Mouse (Mus musculus) CH12F3 (cell line): Measurements from ENCODE around the gene Sla2.
"Not testable (repeated sequence)": the region's sequence is repeated elsewhere in the genome, so short reads cannot be mapped to it uniquely, and the experiment has no call there.

Experiments used
- in situ Hi-C: fragments of 300-500 bp; cut with MboI; formaldehyde crosslinking; loops from 2 replicates; pipeline ENCODE4 v1.14.3; 2020; ENCODE audit warnings: low sequenced_read_pairs

Sla2 gene

DNA sequence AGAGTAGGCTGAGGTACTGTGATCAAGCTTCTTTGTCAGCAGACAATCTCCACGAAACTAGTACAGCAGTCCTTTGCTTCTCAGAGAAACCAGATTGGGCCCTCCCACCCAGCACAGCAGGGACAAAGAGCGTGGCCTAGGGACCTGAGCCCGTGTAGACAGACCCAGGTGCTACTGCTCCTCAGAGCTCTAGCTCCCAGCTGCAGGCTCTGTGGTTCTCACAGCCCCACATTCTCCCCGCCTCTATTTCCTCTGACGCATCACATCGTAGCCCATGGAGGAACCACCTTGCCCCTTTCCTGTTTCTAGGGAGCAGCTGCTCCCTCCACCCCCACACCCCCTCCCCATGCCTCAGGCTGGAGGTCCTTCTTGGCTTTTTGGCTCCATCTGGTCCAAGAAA lies at the start of gene Sla2:
TSS of gene Sla2 (minus strand) at position 176 of the 400 bp plus-strand sequence.
- in situ Hi-C loops, result no loop called here

DNA sequence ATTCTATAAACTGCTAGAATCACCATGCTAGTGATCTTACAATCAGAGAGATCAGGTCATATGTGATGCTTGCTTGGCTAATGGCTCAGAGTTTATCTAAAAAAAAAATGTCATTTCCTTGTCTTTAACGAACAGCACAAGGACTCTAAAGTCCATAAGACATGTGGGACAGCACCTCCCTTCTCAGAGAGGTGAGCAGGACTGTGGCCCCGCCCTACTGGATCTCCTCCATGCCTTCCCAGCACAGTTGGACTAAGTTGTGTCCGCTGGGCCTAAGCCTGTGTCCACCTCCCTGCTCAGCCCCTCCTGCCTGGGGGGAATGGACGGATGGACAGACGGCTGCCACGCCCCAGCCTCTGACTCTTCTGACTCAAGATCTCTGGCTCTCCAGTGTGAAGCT lies 48.0 kb upstream of the Sla2 start:
- in situ Hi-C loops, result no loop called here

DNA sequence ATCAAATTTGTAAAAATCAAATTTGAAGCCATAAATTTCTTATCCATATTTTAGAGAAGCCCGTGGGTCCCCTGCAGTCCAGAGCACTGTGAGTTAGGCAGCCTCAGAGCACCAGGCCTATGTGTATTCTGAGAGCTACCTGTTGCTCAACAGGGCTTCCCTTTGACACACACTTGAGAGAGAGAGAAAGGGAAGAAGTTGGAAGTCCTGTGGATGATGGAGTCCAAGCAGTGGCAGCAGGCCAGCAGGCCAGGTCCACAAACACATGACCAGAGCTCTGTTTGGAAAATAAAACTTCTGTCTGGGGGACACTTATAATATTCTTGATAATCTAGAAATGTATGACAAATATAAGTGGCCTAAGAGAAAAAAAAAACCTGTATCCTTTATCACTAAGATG lies 46.4 kb upstream of the Sla2 start:
- in situ Hi-C loops, result no loop called here

DNA sequence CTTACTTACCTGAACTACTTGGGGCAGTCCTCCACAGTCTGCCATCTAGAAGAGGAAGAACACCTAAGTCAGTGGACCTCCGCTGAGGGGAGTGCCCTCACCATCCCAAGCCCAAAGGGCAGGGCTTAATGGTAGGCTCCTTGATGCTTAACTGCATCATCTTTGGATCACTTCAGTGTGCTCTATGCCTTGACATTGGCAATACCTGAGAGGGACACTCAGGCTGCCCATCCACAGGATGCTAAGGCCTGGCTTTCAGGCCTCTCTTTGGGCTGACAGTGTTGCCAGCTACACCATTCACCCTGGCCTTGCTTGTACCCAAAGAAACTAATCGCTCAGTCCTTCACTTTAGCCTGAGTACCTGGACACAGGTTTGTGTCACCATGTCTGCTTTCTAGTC lies 44.4 kb upstream of the Sla2 start:
- in situ Hi-C loops, result no loop called here

DNA sequence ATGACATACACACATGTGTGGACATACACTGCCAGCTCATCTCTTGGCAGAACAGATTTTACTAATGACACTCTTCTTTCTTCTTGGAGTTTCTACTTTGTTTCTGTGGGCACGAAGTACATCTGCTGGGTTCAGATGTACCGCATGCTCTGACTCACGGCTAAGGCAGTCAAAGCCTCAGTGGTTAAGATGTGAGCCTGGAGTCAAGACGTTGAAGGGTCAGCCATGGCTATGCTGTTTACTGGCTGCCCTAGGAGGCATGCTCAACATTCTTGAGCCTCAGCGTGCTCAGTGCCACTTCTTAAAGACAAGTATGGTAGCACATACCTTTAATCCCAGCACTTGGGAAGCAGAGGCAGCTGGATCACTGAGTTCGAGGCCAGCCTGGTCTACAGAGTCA lies 43.6 kb upstream of the Sla2 start:
- in situ Hi-C loops, result no loop called here

DNA sequence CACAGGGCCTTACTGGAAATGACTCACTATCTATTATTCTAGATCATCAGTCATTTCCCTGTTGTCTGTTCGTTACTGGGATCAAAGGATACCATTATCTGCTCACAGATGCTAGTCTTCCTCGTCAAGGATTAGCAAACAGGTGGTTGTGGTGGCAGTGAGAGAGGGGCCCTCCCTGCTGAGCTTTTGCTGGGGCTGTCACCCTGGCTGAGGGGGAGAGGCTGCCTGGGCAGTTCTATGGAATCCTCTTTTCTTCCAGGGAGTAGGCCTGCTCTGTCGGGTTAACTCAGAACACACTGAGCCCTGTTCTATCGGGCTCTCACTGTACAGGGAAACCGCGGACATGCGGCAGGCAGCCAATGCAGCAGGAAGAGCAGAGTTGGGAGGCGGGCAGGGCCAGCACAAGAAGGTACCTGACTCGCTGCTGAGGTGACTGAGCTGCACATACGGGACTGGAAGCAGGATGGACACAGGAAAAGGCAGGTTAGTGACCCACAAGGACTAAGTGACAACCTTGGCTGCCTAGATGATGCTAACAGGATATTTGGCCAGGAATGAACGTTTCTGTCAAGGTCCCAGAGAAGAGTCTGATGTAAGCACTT lies 42.6 kb upstream of the Sla2 start:
- in situ Hi-C loops, result no loop called here

DNA sequence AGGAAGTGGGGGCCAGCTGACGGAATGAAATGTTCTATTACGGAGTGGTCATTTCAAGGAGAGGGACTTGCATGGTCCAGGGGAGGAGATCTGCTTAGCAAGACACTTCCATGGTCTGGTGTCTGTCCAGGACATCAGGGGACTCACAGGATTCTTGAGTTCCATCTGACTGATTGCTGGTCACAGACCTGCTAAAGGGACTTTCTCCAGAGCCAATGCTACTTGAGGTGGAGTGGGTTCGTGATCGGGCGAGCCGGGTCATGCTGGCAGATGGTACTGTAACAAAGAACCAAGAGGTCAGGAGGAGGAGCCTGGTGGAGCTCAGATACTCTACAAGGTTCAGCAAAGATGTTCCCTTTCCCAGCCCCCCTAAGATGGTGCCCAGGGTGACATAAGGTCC lies 41.6 kb upstream of the Sla2 start:
- in situ Hi-C loops, result no loop called here

DNA sequence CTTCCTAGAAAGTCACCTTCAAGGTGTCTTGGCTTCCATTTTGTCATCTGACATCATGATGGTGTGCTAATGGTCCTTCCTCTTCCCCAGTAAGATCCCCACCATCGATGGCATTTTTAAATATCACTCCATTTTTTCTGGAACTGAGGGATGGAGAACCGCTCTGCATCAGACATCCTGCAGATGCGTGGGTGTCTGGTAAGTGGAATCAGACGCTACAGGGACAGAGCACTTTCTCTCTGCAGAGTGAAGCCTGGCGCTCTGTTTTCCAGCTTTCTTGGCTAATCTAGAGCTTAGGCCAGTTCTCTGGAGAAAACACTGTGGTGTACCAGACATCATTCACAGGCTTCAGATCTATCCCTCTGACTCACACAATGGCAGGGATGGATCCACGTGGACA lies 40.7 kb upstream of the Sla2 start:
- in situ Hi-C loops, result no loop called here

DNA sequence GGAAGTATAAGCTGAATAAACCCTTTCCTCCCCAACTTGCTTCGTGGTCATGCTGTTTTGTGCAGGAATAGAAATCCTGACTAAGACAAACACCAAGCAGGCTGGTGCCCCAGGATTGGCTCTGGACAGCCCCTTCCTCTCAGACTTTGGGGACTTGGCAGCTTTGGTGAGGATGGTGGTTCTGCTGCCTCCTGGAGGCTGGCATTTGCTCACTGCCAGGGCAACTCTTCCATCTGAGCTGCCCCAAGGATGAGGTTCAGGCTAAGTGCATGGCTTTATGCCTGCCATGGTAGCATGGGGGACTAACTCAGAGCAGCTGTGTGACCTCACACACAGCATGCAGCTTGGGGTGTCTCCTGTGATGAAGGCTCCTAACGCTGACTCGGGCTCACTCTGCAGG lies 38.6 kb upstream of the Sla2 start:
- in situ Hi-C loops, result not testable (repeated sequence)

DNA sequence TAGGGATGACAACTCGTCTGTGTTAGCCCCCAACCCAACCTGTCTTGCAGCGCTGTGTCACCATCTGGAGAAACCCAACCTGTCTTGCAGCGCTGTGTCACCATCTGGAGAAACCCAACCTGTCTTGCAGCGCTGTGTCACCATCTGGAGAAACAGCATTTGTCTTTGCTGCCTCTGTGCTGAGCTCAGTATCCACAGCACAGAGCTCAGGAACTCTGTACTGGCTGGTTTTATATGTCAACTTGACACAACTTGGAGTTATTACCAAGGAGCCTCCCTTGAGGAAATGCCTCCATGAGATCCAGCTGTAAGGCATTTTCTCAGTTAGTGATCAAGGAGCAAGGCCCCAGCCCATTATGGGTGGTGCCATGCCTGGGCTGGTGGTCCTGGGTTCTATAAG lies 38.1 kb upstream of the Sla2 start:
- in situ Hi-C loops, result not testable (repeated sequence)

DNA sequence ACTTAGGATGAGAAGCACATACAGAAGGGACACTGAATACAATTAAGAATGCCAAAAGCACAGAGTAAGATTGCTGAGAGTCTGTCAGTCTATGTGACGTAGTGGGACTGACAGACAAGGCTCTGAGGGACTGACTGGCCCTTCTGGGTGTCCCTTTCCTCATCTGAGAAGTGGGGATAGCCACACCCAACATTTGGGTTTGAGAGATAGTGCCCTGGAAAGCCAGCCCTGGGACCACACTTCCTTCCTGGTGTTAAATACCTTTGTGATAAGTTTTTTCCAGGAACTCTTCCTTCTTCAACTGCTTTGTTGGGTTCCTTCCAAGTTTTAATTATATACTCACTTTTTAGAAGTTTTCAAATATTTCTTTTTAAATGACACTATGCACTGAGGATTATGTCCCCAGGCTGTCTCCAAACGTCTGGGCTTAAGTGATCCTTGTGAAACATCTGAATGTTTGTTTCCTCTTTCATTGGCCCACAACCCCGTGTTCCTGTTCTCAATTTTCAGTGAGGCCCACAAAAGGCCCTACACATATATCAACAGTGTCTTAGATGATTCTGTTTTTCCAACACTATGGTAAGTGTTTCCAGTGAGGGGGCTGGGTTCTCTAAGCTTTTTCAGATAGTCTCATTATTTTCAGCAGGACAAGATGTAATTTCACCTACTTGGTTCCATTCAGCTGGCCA lies 37.4 kb upstream of the Sla2 start:
- in situ Hi-C loops, result no loop called here

DNA sequence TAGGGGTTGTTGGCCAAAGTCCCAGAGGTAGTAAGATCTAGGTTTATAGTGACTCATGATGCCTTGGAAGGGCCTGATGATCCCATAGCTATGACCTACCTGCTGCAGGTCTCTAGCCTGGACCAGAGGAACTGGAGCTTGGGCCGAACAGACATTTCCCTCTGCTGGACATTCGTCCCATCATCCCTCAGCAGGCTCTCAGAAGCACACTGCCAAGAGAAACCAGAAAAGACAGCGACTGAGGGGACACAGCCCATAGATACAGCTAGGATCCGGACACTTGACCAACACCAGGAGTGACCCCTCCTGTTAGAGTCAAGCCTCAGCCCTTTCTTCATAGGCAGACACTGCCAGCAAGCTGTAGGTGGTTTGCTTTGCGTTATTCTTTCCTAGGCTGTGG lies 36.1 kb upstream of the Sla2 start:
- in situ Hi-C loops, result no loop called here

DNA sequence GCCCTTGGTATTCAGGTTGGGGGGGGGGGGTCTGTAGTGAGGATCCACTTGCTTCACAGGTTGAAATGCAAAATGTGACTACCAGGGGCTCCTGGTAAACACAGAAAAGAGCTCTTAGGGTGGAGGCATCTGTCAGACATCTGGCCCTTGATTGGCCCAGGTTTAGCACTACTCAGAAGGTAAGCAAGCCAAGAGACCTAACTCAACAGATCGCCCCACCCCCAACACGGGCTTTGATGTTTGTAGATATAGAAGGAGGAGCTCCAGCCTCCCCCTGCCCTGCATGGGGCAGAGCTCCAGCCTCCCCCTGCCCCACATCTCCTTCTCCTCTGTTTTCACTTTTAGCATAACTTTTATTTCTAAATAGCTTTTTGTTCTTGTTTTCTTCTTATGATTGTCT lies 32.8 kb upstream of the Sla2 start:
- in situ Hi-C loops, result no loop called here

DNA sequence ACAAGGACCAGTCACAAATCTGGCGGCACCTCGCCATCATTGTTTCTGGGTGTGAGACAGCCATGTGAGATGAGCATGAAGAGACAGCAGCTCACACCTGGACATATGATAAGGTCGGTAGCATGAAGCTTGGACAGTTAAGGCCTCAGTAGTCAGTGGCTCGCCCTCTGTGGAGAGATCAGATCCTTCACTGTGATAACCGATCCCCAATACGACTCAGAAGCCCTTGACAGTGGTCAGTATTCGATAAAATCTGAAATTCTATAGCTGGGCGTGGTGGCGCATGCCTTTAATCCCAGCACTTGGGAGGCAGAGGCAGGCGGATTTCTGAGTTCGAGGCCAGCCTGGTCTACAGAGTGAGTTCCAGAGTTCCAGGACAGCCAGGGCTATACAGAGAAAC lies 32.2 kb upstream of the Sla2 start:
- in situ Hi-C loops, result not testable (repeated sequence)

DNA sequence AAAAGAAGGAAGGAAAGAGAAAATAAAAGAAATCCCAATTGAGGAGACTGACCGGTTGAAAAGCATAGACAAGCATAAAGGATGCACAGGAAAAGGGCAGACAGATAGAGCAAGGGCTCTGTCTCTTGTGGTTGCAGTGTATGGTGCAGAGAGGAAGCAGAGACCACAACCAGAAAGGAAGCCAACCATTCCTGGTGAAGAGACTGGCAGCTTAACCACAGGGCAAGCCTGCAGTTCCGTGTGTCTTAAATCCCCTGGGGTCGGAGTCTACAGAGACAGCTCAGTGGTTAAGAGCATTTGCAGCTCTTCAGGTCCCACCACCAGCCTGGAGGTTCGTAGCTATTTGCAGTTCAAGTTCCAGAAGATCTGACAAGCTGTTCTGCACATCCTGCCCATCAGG lies 31.6 kb upstream of the Sla2 start:
- in situ Hi-C loops, result no loop called here

DNA sequence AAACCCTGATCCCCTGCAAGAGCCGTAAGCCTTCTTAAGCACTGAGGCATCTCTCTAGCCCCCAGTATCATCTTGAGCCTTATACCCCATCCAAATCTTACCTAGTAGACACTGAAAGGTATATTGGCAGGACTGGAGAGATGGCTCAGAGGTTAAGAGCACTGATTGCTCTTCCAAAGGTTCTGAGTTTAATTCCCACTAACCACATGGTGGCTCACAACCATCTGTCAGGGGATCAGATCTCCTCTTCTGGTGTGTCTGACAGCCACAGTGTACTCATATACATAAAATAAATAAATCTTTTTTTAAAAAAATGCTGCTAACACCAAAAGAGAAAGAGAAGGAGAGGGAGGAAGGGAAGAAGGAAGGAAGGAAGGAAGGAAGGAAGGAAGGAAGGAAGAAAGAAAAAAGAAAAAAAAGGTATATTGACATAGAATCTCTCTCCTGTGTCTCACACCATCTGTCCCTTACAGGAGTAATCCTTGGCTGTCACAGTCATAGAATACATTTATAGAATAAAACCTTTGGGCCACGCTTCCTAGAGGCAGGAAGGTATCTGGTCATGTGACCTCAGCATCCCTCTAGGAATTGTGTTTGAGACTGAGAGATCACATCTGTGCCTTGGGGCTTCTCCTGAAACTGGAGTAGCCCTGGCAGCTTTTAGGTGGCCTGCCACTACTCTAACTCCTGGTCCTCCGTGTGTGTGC lies 29.6 kb upstream of the Sla2 start:
- in situ Hi-C loops, result no loop called here

DNA sequence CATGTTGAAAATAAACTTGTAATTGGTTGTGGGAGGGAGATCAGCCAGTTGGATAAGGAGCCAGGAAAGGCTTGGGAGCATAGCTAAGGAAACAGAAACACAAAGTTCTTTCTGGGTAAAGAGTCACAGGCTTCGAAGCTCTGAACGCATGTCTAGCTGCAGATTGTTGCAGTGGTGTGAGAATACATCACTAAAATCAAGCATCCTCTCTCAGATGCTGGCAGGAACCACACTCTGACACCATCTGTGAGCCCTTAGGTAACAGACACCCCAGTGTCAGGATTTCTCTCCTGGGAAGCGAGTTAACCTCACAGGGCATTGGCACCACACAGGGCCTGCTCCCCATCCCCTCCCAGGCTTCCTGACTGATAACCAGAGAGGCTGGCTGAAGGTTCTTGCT lies 28.6 kb upstream of the Sla2 start:
- in situ Hi-C loops, result no loop called here

DNA sequence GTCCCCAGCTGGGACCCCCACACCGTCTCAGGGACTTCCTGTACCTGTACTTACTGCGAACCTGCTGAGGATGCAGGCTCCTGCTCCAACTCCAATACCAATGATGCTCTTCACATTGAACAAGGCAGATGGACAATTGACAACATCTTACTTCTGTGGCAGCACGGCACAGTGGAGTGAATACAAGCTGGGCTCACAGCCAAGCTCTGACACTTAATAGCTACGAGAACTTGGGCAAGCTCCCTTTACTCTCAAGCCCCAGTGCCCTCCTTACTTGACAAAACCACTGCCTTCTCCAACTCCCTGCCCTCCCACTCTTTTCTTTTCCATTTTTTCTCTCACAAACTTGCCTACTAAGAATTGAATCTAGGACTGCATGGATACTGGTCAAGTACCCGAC lies 26.2 kb upstream of the Sla2 start:
- in situ Hi-C loops, result no loop called here

DNA sequence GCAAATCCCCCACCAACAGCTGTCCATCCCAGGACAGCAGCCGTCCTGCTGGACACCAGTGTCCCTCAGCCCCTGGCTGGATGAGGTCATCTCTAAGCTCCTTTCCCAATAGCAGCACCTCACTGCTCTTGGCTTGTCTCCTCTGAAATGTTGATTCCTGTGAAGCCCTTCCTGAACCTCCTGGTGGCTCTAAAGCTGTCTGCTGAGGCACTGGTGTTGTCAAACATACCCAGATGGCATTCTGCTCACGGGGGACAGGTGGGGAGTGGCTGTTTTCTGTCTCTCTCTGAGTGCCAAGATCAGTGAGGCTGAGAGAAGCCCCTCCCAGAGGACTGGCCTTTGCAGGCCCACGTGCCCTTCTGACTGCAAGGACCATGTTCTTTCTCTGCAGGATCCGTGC lies 18.9 kb upstream of the Sla2 start:
- in situ Hi-C loops, result not testable (repeated sequence)

DNA sequence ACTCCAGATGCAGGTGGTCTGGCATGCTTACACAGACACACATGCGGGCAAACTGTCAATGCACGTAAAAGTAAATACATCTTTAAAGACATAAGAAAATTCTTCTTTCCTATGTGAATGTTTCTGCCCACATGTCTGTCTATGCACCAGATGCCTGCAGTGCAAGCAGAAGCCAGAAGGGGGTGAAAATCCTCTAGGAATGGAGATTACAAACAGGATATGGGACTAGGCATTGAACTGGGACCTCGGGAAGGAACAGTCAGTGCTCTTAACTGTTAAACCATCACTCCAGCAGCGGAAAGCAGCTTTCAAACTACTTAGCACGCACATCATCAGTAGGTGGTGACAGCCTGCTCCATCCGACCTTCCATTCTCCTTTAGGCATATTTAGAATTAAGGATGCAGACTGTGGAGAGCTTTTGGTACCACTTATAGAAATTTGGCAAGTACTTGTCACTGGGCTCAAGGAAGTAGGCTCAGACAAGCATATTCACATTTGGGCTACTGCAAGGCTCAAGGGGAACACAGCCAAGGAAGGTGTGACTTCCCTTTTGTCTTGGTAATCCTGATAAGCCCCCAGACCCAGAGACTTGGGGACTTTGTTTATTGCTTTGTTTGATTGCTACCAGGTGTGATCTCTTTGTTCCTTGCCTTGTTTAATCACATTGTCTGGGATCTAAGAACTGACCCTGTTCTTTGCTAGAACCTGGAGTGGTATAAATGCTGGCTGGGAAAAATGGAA lies 18.2 kb upstream of the Sla2 start:
- in situ Hi-C loops, result no loop called here

DNA sequence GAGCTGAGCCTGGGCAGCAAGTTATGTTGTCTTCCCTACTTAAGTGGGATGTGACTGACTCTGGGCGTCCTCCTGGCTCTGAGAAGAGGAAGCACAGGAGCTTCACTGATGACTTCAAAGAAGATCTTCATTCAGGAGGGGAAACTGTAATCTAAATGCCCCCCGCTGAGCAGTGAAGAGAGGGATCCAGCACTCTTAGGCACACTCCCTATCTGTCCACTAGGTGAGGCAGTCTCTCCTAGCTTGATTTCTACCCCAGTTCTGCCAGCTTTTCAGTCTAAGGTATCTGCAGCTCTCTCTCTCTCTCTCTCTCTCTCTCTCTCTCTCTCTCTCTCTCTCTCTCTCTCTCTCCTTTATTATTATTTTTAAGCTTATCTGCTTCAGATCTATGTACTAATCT lies 16.4 kb upstream of the Sla2 start:
- in situ Hi-C loops, result no loop called here

DNA sequence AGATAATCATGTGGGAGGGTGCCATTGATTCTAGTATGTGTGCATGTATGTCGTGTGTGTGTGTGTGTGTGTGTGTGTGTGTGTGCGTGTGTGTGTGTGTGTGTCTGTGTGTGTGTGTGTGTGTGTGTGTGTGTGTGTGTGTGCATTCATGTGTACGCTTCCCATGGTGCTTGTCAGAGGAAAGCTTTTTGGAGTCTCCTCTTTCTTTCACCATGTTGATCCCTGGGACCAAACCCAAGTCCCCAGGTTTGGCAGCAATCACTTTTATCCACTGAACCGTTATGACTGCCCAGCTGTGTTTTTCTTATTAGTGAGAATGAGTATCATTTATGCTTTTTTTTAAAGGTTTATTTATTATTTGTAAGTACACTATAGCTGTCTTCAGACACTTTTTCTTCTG lies 15.4 kb upstream of the Sla2 start:
- in situ Hi-C loops, result not testable (repeated sequence)
